Mouse (Mus musculus) left cerebral cortex, postnatal 25 days (tissue): ENCODE measurements at regions not wholly inside any gene's neighbourhood (a gene's known extent, or its start where the extent isn't known, plus 50 kb on each side); places are given as distances from the start of the nearest gene placed in this dataset.

ENCODE experiments used
- DNase-seq, 2 experiments: peaks; one replicate each; pipeline ENCODE4 v3.0.0; 2022; ENCODE audit warnings: low spot score in 2 of 2, mixed read lengths in 1 of 2
- intact Hi-C: fragments of 180-260 bp; cut with DNase I; formaldehyde crosslinking; loops from one replicate; pipeline ENCODE4 v1.15.1; 2025

GRCm38 (mm10) chr11:19204521-19204920 is 185.7 kb upstream of the Meis1 start:
- intact Hi-C loops: loop anchor here (10.0 kb wide), 1 partner anchor 180 kb away; no protein-coding TSS in a partner anchor
- DNase-seq: no peak

- no peak for DNase-seq
- intact Hi-C loops: loop anchor here (10.0 kb wide), 1 partner anchor 180 kb away; no protein-coding TSS in a partner anchor
These were observed 186.4 kb upstream of the Meis1 start for GRCm38 (mm10) chr11:19205174-19205573.

GRCm38 (mm10) chr11:19219476-19219875 is 200.7 kb upstream of the Meis1 start:
- DNase-seq: no peak
- intact Hi-C loops: no loop called here

GRCm38 (mm10) chr11:19221442-19221841 is 202.7 kb upstream of the Meis1 start:
- intact Hi-C loops: no loop called here
- DNase-seq: no peak

GRCm38 (mm10) chr11:19226756-19227155 is 208.0 kb upstream of the Meis1 start:
- intact Hi-C loops: no loop called here

GRCm38 (mm10) chr11:19227716-19228115 is 208.9 kb upstream of the Meis1 start:
- intact Hi-C loops: no loop called here
- no peak for DNase-seq

More at GRCm38 (mm10) chr11:19226756-19227155, 208.0 kb upstream of the Meis1 start:
- DNase-seq: no peak

GRCm38 (mm10) chr11:19246390-19247114 is 227.8 kb upstream of the Meis1 start:
- intact Hi-C loops: no loop called here
- no peak for DNase-seq

GRCm38 (mm10) chr11:19253605-19254004 is 234.8 kb upstream of the Meis1 start:
- intact Hi-C loops: no loop called here
- DNase-seq: no peak

- intact Hi-C loops: no loop called here
- no peak for DNase-seq
These were observed 235.4 kb upstream of the Meis1 start for GRCm38 (mm10) chr11:19254183-19254582.

GRCm38 (mm10) chr11:19257549-19257948 is 238.8 kb upstream of the Meis1 start:
- intact Hi-C loops: no loop called here
- no peak for DNase-seq

- DNase-seq: no peak
- intact Hi-C loops: no loop called here
These were observed 244.0 kb upstream of the Meis1 start for GRCm38 (mm10) chr11:19262832-19263231.

- no peak for DNase-seq
- intact Hi-C loops: no loop called here
These were observed 246.2 kb upstream of the Meis1 start for GRCm38 (mm10) chr11:19264798-19265671.

- DNase-seq: no peak
- intact Hi-C loops: no loop called here
These were observed 246.8 kb upstream of the Meis1 start for GRCm38 (mm10) chr11:19265672-19265972.

GRCm38 (mm10) chr11:19290971-19291370 is 272.2 kb upstream of the Meis1 start:
- intact Hi-C loops: no loop called here
- no peak for DNase-seq

- intact Hi-C loops: no loop called here
- DNase-seq: no peak
These were observed 280.6 kb upstream of the Meis1 start for GRCm38 (mm10) chr11:19299411-19299810.

GRCm38 (mm10) chr11:19306687-19307086 is 287.9 kb upstream of the Meis1 start:
- intact Hi-C loops: no loop called here
- no peak for DNase-seq

GRCm38 (mm10) chr11:19330685-19331239 is 312.0 kb upstream of the Meis1 start:
- intact Hi-C loops: no loop called here
- no peak for DNase-seq

- intact Hi-C loops: no loop called here
- DNase-seq: no peak
These were observed 313.5 kb upstream of the Meis1 start for GRCm38 (mm10) chr11:19332274-19332673.

GRCm38 (mm10) chr11:19332727-19333126 is 313.9 kb upstream of the Meis1 start:
- no peak for DNase-seq
- intact Hi-C loops: no loop called here

- intact Hi-C loops: no loop called here
- no peak for DNase-seq
These were observed 315.2 kb upstream of the Meis1 start for GRCm38 (mm10) chr11:19333908-19334487.
